Mouse (Mus musculus): Measurements from ENCODE around the gene Cyb5b. TPM values are rescaled to one million over a fixed set of nuclear protein-coding genes. Genes with fewer than 3 reads are reported as not detected.

Gene Cyb5b
- polyA plus RNA-seq, 1 experiment from 2014 or later: 77.0 TPM

GRCm38 (mm10) chr8:107117019-107117418 lies 33.4 kb upstream of the Cyb5b start:
- no peak for ATAC-seq (ENCODE audit: low FRiP score, low read depth)
- Histone ChIP-seq H3K9me3 (no peaks in the 10 kb centered on the region), H3K4me1 (peaks cover 44% of the 10 kb centered on the region), H3K27me3 (no peaks in the 10 kb centered on the region), H3K36me3 (no peaks in the 10 kb centered on the region), H3K4me2 (replicated peaks) (no peak overlapping the region), H3K27ac (no peak overlapping the region), H3K4me3 (no peak overlapping the region), H3K9ac (no peak overlapping the region)
- WGBS: 38% methylated on average over 2 of the region's 2 CpGs

GRCm38 (mm10) chr8:107118803-107119233 lies 31.6 kb upstream of the Cyb5b start:
- H3K27me3 ChIP-seq: no peaks in the 10 kb centered on the region
- H3K4me2 ChIP-seq (replicated peaks): no peak overlapping the region
- H3K9me3 ChIP-seq: no peaks in the 10 kb centered on the region
- no peaks in the 10 kb centered on the region for H3K36me3 ChIP-seq
- no peak overlapping the region for H3K9ac ChIP-seq
- H3K4me1 ChIP-seq: peaks cover 43% of the 10 kb centered on the region
- 21% methylated on average over 7 of the region's 7 CpGs for WGBS
- H3K27ac ChIP-seq: peak overlapping the region; percentile 28; the same call in 1 of the 2 replicates
- no peak for ATAC-seq (ENCODE audit: low FRiP score, low read depth)
- no peak overlapping the region for H3K4me3 ChIP-seq

- no peak overlapping the region for H3K9ac ChIP-seq
- no peak for ATAC-seq (ENCODE audit: low FRiP score, low read depth)
- no peak overlapping the region for H3K4me2 ChIP-seq (replicated peaks)
- H3K27me3 ChIP-seq: no peaks in the 10 kb centered on the region
- WGBS: 49% methylated on average over 9 of the region's 9 CpGs
- no peaks in the 10 kb centered on the region for H3K9me3 ChIP-seq
- peaks cover 37% of the 10 kb centered on the region for H3K4me1 ChIP-seq
- no peaks in the 10 kb centered on the region for H3K36me3 ChIP-seq
- 0 out of 2 replicates have a peak overlapping the region, but pooled peaks have one; percentile 28 for H3K27ac ChIP-seq
- H3K4me3 ChIP-seq: no peak overlapping the region
Observed at GRCm38 (mm10) chr8:107119412-107119811, 31.0 kb upstream of the Cyb5b start.

GRCm38 (mm10) chr8:107120806-107121205 lies 29.6 kb upstream of the Cyb5b start:
- Histone ChIP-seq H3K4me2 (replicated peaks) (no peak overlapping the region), H3K9ac (no peak overlapping the region), H3K4me3 (no peak overlapping the region), H3K27me3 (no peaks in the 10 kb centered on the region), H3K4me1 (peaks cover 28% of the 10 kb centered on the region), H3K9me3 (no peaks in the 10 kb centered on the region), H3K36me3 (no peaks in the 10 kb centered on the region), H3K27ac (no peak overlapping the region)
- no peak for ATAC-seq (ENCODE audit: low FRiP score, low read depth)

GRCm38 (mm10) chr8:107121681-107122291 lies 28.7 kb upstream of the Cyb5b start:
- Histone ChIP-seq H3K9me3 (no peaks in the 10 kb centered on the region), H3K4me3 (no peak overlapping the region), H3K9ac (no peak overlapping the region), H3K27ac (no peak overlapping the region), H3K27me3 (no peaks in the 10 kb centered on the region), H3K4me1 (peaks cover 25% of the 10 kb centered on the region), H3K4me2 (replicated peaks) (no peak overlapping the region), H3K36me3 (no peaks in the 10 kb centered on the region)
- WGBS: 90% methylated on average over 7 of the region's 7 CpGs
- ATAC-seq (ENCODE audit: low FRiP score, low read depth): no peak

GRCm38 (mm10) chr8:107123063-107123614 lies 27.3 kb upstream of the Cyb5b start:
- Histone ChIP-seq H3K27ac (no peak overlapping the region; the same call in 1 of the 2 replicates), H3K4me3 (no peak overlapping the region), H3K9me3 (no peaks in the 10 kb centered on the region), H3K4me2 (replicated peaks) (no peak overlapping the region), H3K27me3 (no peaks in the 10 kb centered on the region), H3K36me3 (no peaks in the 10 kb centered on the region), H3K4me1 (peaks cover 25% of the 10 kb centered on the region), H3K9ac (no peak overlapping the region)
- ATAC-seq (ENCODE audit: low FRiP score, low read depth): no peak
- WGBS: 12% methylated on average over 9 of the region's 9 CpGs

GRCm38 (mm10) chr8:107124343-107124742 lies 26.1 kb upstream of the Cyb5b start:
- H3K9ac ChIP-seq: no peak overlapping the region
- no peak overlapping the region for H3K4me2 ChIP-seq (replicated peaks)
- H3K27me3 ChIP-seq: no peaks in the 10 kb centered on the region
- H3K4me1 ChIP-seq: peaks cover 20% of the 10 kb centered on the region
- no peak overlapping the region for H3K4me3 ChIP-seq
- H3K27ac ChIP-seq: no peak overlapping the region
- ATAC-seq (ENCODE audit: low FRiP score, low read depth): no peak
- 75% methylated on average over 8 of the region's 8 CpGs for WGBS
- H3K36me3 ChIP-seq: no peaks in the 10 kb centered on the region
- H3K9me3 ChIP-seq: no peaks in the 10 kb centered on the region

- peaks cover 28% of the 10 kb centered on the region for H3K4me1 ChIP-seq
- H3K9ac ChIP-seq: no peak overlapping the region
- no peak overlapping the region for H3K27ac ChIP-seq
- ATAC-seq (ENCODE audit: low FRiP score, low read depth): no peak
- H3K9me3 ChIP-seq: no peaks in the 10 kb centered on the region
- no peaks in the 10 kb centered on the region for H3K36me3 ChIP-seq
- H3K4me2 ChIP-seq (replicated peaks): no peak overlapping the region
- 50% methylated on average over 8 of the region's 8 CpGs for WGBS
- no peaks in the 10 kb centered on the region for H3K27me3 ChIP-seq
- H3K4me3 ChIP-seq: no peak overlapping the region
Observed at GRCm38 (mm10) chr8:107129171-107130025, 21.0 kb upstream of the Cyb5b start.

- Histone ChIP-seq H3K4me1 (peaks cover 28% of the 10 kb centered on the region), H3K4me3 (no peak overlapping the region), H3K27ac (no peak overlapping the region; the same call in 1 of the 2 replicates), H3K9ac (no peak overlapping the region), H3K36me3 (no peaks in the 10 kb centered on the region), H3K9me3 (no peaks in the 10 kb centered on the region), H3K27me3 (no peaks in the 10 kb centered on the region), H3K4me2 (replicated peaks) (no peak overlapping the region)
- WGBS: 80% methylated on average over 6 of the region's 6 CpGs
- no peak for ATAC-seq (ENCODE audit: low FRiP score, low read depth)
Observed at GRCm38 (mm10) chr8:107130028-107130427, 20.4 kb upstream of the Cyb5b start.

- Histone ChIP-seq H3K36me3 (no peaks in the 10 kb centered on the region), H3K27me3 (no peaks in the 10 kb centered on the region), H3K4me3 (no peak overlapping the region), H3K9ac (no peak overlapping the region), H3K4me2 (replicated peaks) (no peak overlapping the region), H3K4me1 (peaks cover 28% of the 10 kb centered on the region), H3K9me3 (no peaks in the 10 kb centered on the region), H3K27ac (no peak overlapping the region)
- WGBS: 64% methylated on average over 24 of the region's 24 CpGs
- ATAC-seq (ENCODE audit: low FRiP score, low read depth): no peak
Observed at GRCm38 (mm10) chr8:107132581-107133491, 17.6 kb upstream of the Cyb5b start.

- Histone ChIP-seq H3K27ac (peak overlapping the region; percentile 33; the same call in 1 of the 2 replicates), H3K9ac (no peak overlapping the region), H3K9me3 (no peaks in the 10 kb centered on the region), H3K36me3 (no peaks in the 10 kb centered on the region), H3K4me1 (peaks cover 28% of the 10 kb centered on the region), H3K4me2 (replicated peaks) (no peak overlapping the region), H3K4me3 (no peak overlapping the region), H3K27me3 (no peaks in the 10 kb centered on the region)
- WGBS: 51% methylated on average over 6 of the region's 6 CpGs
- no peak for ATAC-seq (ENCODE audit: low FRiP score, low read depth)
Observed at GRCm38 (mm10) chr8:107133881-107134280, 16.6 kb upstream of the Cyb5b start.
